Mouse (Mus musculus) E14TG2a.4 (cell line): Measurements from ENCODE around the gene Prkcsh.

Source experiments
- CTCF ChIP-seq: conservative IDR thresholded peaks from 2 replicates; pipeline ENCODE4 v1.5.1; 2014; ENCODE audit warnings: low read length
- NANOG ChIP-seq: IDR thresholded peaks from 2 replicates; pipeline ENCODE4 v1.6.1; 2014; ENCODE audit warnings: borderline replicate concordance, low read length, mixed read lengths
- POU5F1 ChIP-seq: IDR thresholded peaks from 2 replicates; pipeline ENCODE4 v1.6.1; 2014; ENCODE audit warnings: low read length, borderline replicate concordance

- TF ChIP-seq CTCF (0 out of 2 replicates have a peak, but pooled peaks have one; percentile 2), NANOG (no peak), POU5F1 (no peak)
These were observed 40.6 kb upstream of the Prkcsh start for GRCm38 (mm10) chr9:21962010-21962409.
